Mouse (Mus musculus): Measurements from ENCODE around the gene Tmc6. TPM values are rescaled to one million over a fixed set of nuclear protein-coding genes. Genes with fewer than 3 reads are reported as not detected.

The Tmc6 gene
- total RNA-seq, 2 experiments from 2014 or later = 5.5 to 5.9 TPM

- DNase-seq (ENCODE audit: low spot score in 2 of 2) = no peak
Measured at GRCm38 (mm10) chr11:117782705-117783034, 672 bp upstream of the Tmc6 start.

- DNase-seq (ENCODE audit: low spot score in 2 of 2) = peak in 1 of 2 experiments; percentile 46
Measured at GRCm38 (mm10) chr11:117781199-117781821, 688 bp downstream of the Tmc6 start.

- DNase-seq (ENCODE audit: low spot score in 2 of 2) = peak in 1 of 2 experiments; percentile 42
Measured at GRCm38 (mm10) chr11:117780582-117781111, 1.4 kb downstream of the Tmc6 start.

GRCm38 (mm10) chr11:117780199-117780515, 1.8 kb downstream of the Tmc6 start:
- no peak for DNase-seq (ENCODE audit: low spot score in 2 of 2)

GRCm38 (mm10) chr11:117779434-117780198, 2.4 kb downstream of the Tmc6 start:
- DNase-seq (ENCODE audit: low spot score in 2 of 2) = peak in 1 of 2 experiments; percentile 54

GRCm38 (mm10) chr11:117778851-117779433, 3.1 kb downstream of the Tmc6 start:
- DNase-seq (ENCODE audit: low spot score in 2 of 2) = no peak

GRCm38 (mm10) chr11:117778031-117778430, 4.0 kb downstream of the Tmc6 start:
- no peak for DNase-seq (ENCODE audit: low spot score in 2 of 2)

GRCm38 (mm10) chr11:117777111-117777510, 4.9 kb downstream of the Tmc6 start:
- DNase-seq (ENCODE audit: low spot score in 2 of 2) = no peak

- DNase-seq (ENCODE audit: low spot score in 2 of 2) = no peak
Measured at GRCm38 (mm10) chr11:117776085-117776792, 5.8 kb downstream of the Tmc6 start.

- DNase-seq (ENCODE audit: low spot score in 2 of 2) = no peak
Measured at GRCm38 (mm10) chr11:117775540-117775939, 6.5 kb downstream of the Tmc6 start.

GRCm38 (mm10) chr11:117774925-117775324, 7.1 kb downstream of the Tmc6 start:
- no peak for DNase-seq (ENCODE audit: low spot score in 2 of 2)

GRCm38 (mm10) chr11:117772352-117772751, 9.6 kb downstream of the Tmc6 start:
- no peak for DNase-seq (ENCODE audit: low spot score in 2 of 2)

- no peak for DNase-seq (ENCODE audit: low spot score in 2 of 2)
Measured at GRCm38 (mm10) chr11:117770407-117770806, 11.6 kb downstream of the Tmc6 start.

- no peak for DNase-seq (ENCODE audit: low spot score in 2 of 2)
Measured at GRCm38 (mm10) chr11:117769683-117770047, 12.3 kb downstream of the Tmc6 start.

GRCm38 (mm10) chr11:117768725-117769682, 13.0 kb downstream of the Tmc6 start:
- DNase-seq (ENCODE audit: low spot score in 2 of 2) = no peak

- DNase-seq (ENCODE audit: low spot score in 2 of 2) = no peak
Measured at GRCm38 (mm10) chr11:117766275-117766674, 15.7 kb downstream of the Tmc6 start.

GRCm38 (mm10) chr11:117765361-117765760, 16.6 kb downstream of the Tmc6 start:
- no peak for DNase-seq (ENCODE audit: low spot score in 2 of 2)

- no peak for DNase-seq (ENCODE audit: low spot score in 2 of 2)
Measured at GRCm38 (mm10) chr11:117764319-117764718, 17.7 kb downstream of the Tmc6 start.

GRCm38 (mm10) chr11:117762246-117762645, 19.8 kb downstream of the Tmc6 start:
- no peak for DNase-seq (ENCODE audit: low spot score in 2 of 2)

- DNase-seq (ENCODE audit: low spot score in 2 of 2) = no peak
Measured at GRCm38 (mm10) chr11:117761801-117762200, 20.2 kb downstream of the Tmc6 start.
